Mouse (Mus musculus) heart, embryonic 11.5 days (tissue): ENCODE data around the gene Slc16a13. TPM values are rescaled to one million over a fixed set of nuclear protein-coding genes. Genes with fewer than 3 reads are reported as not detected.

Experiments used
- ATAC-seq: fragments of 200-750 bp; cut with Nextera tagmentation; replicated peaks from 2 replicates; pipeline ENCODE4 v1.8.0; 2017; ENCODE audit warnings: moderate library complexity; ENCODE audit not compliant: insufficient number of reproducible peaks, low FRiP score, low TSS enrichment
- H3K27ac ChIP-seq: fragments of 300-500 bp; sonication (generic); 2 replicates; pipeline ENCODE4 v1.5.1; 2014; ENCODE audit warnings: mild to moderate bottlenecking, low read depth, low read length
- H3K27me3 ChIP-seq: fragments of 300-500 bp; sonication (generic); 2 replicates; pipeline ENCODE4 v1.6.1; 2014; ENCODE audit warnings: mild to moderate bottlenecking, low read length, mixed read lengths; ENCODE audit not compliant: control insufficient read depth, insufficient read depth
- H3K36me3 ChIP-seq: fragments of 300-500 bp; sonication (generic); 2 replicates; pipeline ENCODE4 v1.6.1; 2014; ENCODE audit warnings: mild to moderate bottlenecking, low read length, moderate library complexity, mixed read lengths; ENCODE audit not compliant: control insufficient read depth, insufficient read depth
- H3K4me1 ChIP-seq: fragments of 300-500 bp; sonication (generic); 2 replicates; pipeline ENCODE4 v1.6.1; 2014; ENCODE audit warnings: low read length; ENCODE audit not compliant: control insufficient read depth, insufficient read depth
- H3K4me2 ChIP-seq: fragments of 300-500 bp; sonication (generic); 2 replicates; pipeline ENCODE4 v1.6.1; 2014; ENCODE audit warnings: mild to moderate bottlenecking, moderate library complexity
- H3K4me3 ChIP-seq: fragments of 300-500 bp; sonication (generic); 2 replicates; pipeline ENCODE4 v1.5.1; 2014; ENCODE audit warnings: low read depth, low read length
- H3K9ac ChIP-seq: fragments of 300-500 bp; sonication (generic); 2 replicates; pipeline ENCODE4 v1.6.1; 2014; ENCODE audit warnings: mild to moderate bottlenecking, low read depth, low read length, moderate library complexity
- H3K9me3 ChIP-seq: fragments of 300-500 bp; sonication (generic); replicated peaks from 2 replicates; pipeline ENCODE4 v1.6.1; 2016; ENCODE audit warnings: low read length; ENCODE audit not compliant: control insufficient read depth
- WGBS: fragments of 180-500 bp; shearing (Covaris S2); extraction: QIAGEN DNeasy Blood & Tissue Kit; methylation state at CpG from one replicate; pipeline ENCODE4 v1.1.7; 2014; ENCODE audit not compliant: insufficient replicate concordance; 5-methylcytosine and 5-hydroxymethylcytosine counted together
- microRNA counts: library from miRNA; unstranded; fragments of <30 nt; microRNA quantifications from one replicate; lab custom pipeline; 2015
- microRNA-seq: library from miRNA; unstranded; fragments of <30 nt; microRNA quantifications from one replicate; pipeline ENCODE4, GENCODE M21; 2016; ENCODE audit warnings: borderline number of aligned reads
- polyA plus RNA-seq: library from polyadenylated mRNA; unstranded; fragments of >200 nt; fragmentation: Nextera tagmentation; extraction: Ambion mirVana; gene quantifications from 2 replicates; pipeline ENCODE4 v1.2.1, GENCODE M21; 2014

Slc16a13 gene
- polyA plus RNA-seq, 1 experiment from 2014 or later = 7.6 TPM

GRCm38 (mm10) chr11:70168136-70168535 is 52.7 kb downstream of the Slc16a13 start:
- Histone ChIP-seq H3K36me3 (no peaks in the 10 kb centered on the region), H3K4me2 (no peak overlapping the region), H3K27me3 (no peaks in the 10 kb centered on the region), H3K4me3 (no peak overlapping the region), H3K4me1 (no peaks in the 10 kb centered on the region), H3K9me3 (no peaks in the 10 kb centered on the region), H3K9ac (no peak overlapping the region), H3K27ac (no peak overlapping the region)
- 49% methylated on average over 7 of the region's 7 CpGs for WGBS
- ATAC-seq = no peak

MicroRNA genes within 50 kb of the gene (microRNA counts, 519-probe panel; counts per million panel counts)
- microRNA mmu-miR-195 (lab: Ali Mortazavi, UCI) (2,180 counts per million, percentile 3 among the panel's probes with 10 or more counts), microRNA mmu-miR-497 (lab: Ali Mortazavi, UCI) (32.2 counts per million)

Small RNA genes lying within 50 kb of the gene (microRNA-seq; reads per million reads assigned to microRNA genes)
- 670 reads per million, percentile 82 among the genes with 10 or more reads in this experiment for gene Mir195a
- not detected for gene Mir497
- gene Mir497b = not detected

Other genes starting within 250 kb of the Slc16a13 start
- gene Ctdnep1, start 239.9 kb downstream of the Slc16a13 start, polyA plus RNA-seq = 20.3 and 22.2 TPM in 2 replicates
- 120 and 130 TPM in 2 replicates for gene Elp5, start 238.5 kb downstream of the Slc16a13 start, polyA plus RNA-seq
- 481 and 489 TPM in 2 replicates for gene Gabarap, start 229.9 kb downstream of the Slc16a13 start, polyA plus RNA-seq
- 27.3 and 29.9 TPM in 2 replicates for gene Phf23, start 225.3 kb downstream of the Slc16a13 start, polyA plus RNA-seq
- gene Dvl2, start 220.5 kb downstream of the Slc16a13 start, polyA plus RNA-seq = 18.6 and 18.9 TPM in 2 replicates
- gene Acadvl, start 205.7 kb downstream of the Slc16a13 start, polyA plus RNA-seq = 94.1 and 111 TPM in 2 replicates
- 10.2 and 10.4 TPM in 2 replicates for gene Dlg4, start 204.1 kb downstream of the Slc16a13 start, polyA plus RNA-seq
- 0.13 TPM in 1 of 2 replicates, not detected in the other for gene Asgr1, start 167.0 kb downstream of the Slc16a13 start, polyA plus RNA-seq
- gene Asgr2, start 128.4 kb downstream of the Slc16a13 start, polyA plus RNA-seq = 0.57 TPM in 1 of 2 replicates, not detected in the other
- 0.17 and 0.29 TPM in 2 replicates for gene Mgl2, start 90.7 kb downstream of the Slc16a13 start, polyA plus RNA-seq
- gene Clec10a, start 64.9 kb downstream of the Slc16a13 start, polyA plus RNA-seq = not detected in 2 replicates
- 0.36 and 0.39 TPM in 2 replicates for gene Slc16a11, start 8.3 kb downstream of the Slc16a13 start, polyA plus RNA-seq
- gene Bcl6b, start 8.7 kb upstream of the Slc16a13 start, polyA plus RNA-seq = 11.9 and 13.0 TPM in 2 replicates
- 129 and 132 TPM in 2 replicates for gene 0610010K14Rik, start 16.9 kb upstream of the Slc16a13 start, polyA plus RNA-seq
- gene Gm21988, start 18.8 kb upstream of the Slc16a13 start, polyA plus RNA-seq = 7.7 and 9.3 TPM in 2 replicates
- gene Rnasek, start 18.8 kb upstream of the Slc16a13 start, polyA plus RNA-seq = 170 and 183 TPM in 2 replicates
- gene Alox12, start 34.3 kb upstream of the Slc16a13 start, polyA plus RNA-seq = 5.8 and 6.1 TPM in 2 replicates
- gene Alox12e, start 101.6 kb upstream of the Slc16a13 start, polyA plus RNA-seq = 0.11 TPM in 1 of 2 replicates, not detected in the other
- 0.06 TPM in 1 of 2 replicates, not detected in the other for gene Alox15, start 131.0 kb upstream of the Slc16a13 start, polyA plus RNA-seq
- 22.1 and 27.5 TPM in 2 replicates for gene Pelp1, start 189.0 kb upstream of the Slc16a13 start, polyA plus RNA-seq
- gene Arrb2, start 211.6 kb upstream of the Slc16a13 start, polyA plus RNA-seq = 11.6 and 12.9 TPM in 2 replicates
- gene Med11, start 230.9 kb upstream of the Slc16a13 start, polyA plus RNA-seq = 28.6 and 31.2 TPM in 2 replicates
- gene Zmynd15, start 238.4 kb upstream of the Slc16a13 start, polyA plus RNA-seq = 1.1 and 1.9 TPM in 2 replicates
- 6.2 and 7.3 TPM in 2 replicates for gene Cxcl16, start 238.9 kb upstream of the Slc16a13 start, polyA plus RNA-seq